Mouse (Mus musculus) NIH3T3 (cell line): Measurements from ENCODE around the gene Mmp28.

Experiments used
- DNase-seq: peaks from one replicate; pipeline ENCODE4 v3.0.0-alpha.2; 2012; ENCODE audit warnings: low read depth

Mmp28 gene

DNA sequence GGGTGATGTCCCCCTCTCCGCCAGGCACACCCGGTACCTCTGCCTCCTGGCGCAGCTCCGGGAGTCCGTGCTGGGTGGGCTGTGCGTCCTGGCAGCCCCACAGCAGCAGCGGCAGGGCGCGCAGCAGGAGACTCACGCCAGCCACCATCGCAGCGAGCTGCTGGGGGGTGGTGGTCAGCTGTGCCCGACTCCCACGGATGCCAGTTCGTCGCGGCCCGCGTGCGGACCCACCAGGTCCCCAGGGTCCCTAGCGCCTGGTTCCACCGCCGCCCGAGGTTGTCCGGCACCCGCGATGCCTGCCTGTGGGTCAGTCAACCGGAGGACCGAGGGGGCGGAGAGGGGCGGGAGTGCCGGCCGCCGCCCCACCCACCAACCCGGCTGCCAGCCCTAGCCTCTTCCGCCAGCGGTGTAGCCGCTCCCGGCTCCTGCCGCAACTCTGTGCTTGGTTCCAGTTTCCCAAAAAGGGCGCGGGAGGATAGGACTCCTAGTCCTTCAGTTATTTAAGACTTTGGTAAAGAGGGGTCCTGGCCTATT is at the start of gene Mmp28:
TSS of gene Mmp28 (minus strand) at position 361 of the 534 bp plus-strand sequence.
- peak; percentile 52 for DNase-seq

DNA sequence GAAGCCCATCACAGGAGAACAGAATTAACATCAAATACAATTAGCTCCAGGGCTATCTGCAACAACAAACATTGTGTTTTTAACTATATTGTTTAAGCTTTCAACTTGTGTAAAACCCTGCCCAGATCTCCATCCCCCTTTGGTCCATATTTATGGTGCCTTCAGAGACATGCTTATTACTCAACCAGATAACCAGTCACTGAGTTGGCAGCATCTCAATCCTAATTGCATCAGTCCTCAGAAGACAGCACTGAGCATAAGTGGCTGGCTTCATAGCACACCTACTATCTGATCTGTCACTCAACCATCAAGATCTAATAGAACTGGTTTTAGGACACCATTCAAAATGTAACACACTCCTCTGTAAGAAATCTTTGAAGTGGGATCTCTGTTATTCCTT is 46.6 kb upstream of the Mmp28 start:
- DNase-seq, result peak; percentile 63

DNA sequence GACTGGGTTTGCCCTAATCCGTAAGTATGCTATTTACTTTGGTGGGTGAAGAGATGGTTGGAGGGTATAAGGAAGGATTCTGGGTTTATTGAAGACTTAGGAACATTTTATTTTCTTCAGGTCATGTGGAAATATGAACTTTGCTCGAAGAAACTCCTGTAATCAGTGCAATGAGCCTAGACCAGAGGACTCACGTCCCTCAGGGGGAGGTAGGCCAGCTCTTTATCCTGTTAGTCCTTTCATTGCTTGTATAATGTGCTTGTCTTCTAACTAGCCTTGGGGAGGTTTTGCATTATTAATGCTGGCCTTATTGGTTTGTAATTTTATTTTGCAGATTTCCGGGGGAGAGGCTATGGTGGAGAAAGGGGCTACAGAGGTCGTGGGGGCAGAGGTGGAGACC is 41.4 kb upstream of the Mmp28 start:
- no peak for DNase-seq

DNA sequence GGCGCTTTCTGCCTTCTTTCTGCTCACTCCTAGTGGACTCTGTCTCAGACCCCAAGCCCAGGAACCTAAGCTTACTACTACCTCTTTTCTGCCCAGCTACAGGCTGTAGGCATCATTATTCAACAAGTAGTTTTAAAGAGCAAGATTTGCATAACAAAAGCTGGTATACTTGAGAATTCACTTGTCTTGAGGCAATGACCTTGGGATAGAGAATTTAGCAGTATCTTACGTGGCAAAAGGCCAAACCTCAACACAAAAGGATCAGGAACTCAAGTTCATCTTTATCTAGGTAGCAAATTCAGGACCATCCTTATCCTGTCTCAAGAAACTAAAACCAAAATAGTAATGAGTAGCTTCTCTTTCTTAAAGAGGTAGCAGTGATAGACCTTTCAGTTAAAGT is 32.7 kb upstream of the Mmp28 start:
- no peak for DNase-seq

DNA sequence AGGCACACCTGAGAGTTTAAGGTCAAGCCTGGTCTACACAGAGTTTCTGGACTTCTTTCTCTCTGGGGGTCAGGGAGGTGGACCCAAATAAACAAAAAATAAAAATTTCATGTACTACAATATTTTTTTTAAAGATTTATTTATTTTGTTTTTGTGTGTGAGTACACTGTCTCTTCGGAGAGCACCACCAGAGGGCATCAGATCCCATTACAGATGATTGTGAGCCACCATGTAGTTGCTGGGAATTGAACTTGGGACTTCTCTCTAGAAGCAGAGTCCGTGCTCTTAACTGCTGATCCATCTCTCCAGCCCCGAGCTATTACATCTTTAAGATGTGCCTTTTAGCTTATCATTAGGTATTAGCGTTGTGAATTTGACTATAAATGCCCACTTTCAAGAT is 28.6 kb upstream of the Mmp28 start:
- peak; percentile 50 for DNase-seq

DNA sequence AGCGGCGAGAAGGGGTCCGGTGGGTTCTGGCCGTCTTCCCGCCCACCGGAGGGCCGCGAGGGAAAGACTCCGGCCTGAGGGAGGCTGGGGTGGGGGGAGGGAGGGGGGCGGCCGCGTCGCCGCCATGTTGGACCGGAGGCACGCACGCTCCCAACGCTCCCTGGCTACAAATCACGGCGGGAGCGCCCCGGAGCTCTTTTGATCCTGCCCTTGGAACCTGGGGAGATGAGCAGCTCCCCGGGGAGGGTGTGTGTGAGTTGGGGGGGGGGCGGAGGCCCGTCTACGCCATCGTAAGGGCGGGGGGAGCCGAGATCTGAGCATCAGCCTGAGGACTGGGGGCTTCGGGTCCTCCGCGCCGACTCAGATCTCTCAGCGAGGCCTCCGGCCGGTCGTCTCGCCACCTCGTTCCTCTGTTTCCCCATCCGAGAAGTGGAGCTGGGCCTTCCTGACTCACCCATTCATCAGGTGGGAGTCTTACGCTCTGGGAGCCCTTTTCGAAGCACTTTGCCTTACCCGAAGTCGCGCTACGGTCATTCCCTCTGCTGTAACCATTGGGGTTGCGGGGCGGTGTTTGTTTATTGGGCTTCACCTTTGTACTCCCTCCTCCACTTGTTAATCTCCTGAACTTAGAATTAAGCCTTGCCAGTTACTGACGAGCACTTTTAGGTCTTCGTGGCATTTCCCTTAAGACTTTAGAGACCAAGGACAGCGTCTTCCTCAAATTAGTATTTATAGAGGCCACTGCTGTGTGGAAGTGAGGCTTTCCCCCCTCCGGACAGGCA is 10.6 kb upstream of the Mmp28 start:
- DNase-seq, result peak; percentile 31

DNA sequence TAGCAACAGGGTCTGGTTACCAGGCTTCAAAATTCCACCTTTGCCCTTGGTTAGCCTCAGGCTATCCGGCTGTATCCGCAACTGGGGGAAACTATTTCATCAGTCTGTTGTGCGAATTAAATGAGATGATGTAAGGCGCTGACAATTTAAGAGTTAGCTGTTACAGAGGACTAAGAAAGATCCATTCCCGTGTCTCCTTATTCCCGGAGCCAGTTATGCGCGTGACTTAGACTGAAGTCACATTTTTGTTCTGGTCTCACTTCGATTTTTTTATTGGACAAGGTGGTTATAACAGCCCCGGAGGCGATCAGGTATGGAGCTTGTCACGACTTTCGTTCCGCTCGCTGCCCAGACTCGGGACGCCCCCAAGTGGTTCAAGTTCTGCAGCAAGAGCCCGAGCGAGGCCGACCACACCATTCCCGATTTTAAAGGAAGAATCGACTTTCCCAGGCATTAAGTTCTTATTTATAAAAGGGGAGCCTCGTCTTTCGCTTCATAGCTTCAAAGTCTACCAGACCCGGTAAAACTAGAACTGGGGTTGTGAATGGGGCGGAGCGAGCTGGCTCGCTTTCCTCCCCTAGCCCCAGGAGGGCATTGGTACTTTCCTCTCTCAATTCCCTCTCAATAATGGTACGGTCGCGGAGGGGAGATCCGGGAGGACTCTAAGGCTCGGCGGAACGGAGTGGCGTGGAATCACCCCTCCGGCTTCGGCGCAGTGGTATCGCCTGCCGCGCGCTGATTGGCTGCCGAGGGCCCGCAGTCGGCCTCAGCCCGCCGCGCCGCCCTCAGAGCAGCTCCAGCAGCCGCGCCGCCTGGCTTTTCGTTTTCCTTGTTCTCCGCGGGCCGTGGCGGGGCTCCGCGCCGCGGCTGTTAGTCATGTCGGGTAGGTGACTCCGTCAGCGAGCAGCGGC is 9.7 kb upstream of the Mmp28 start, which contains the start of gene Taf15:
TSS of gene Taf15 (plus strand) at position 763 of the 911 bp plus-strand sequence.
- peak; percentile 99 for DNase-seq

DNA sequence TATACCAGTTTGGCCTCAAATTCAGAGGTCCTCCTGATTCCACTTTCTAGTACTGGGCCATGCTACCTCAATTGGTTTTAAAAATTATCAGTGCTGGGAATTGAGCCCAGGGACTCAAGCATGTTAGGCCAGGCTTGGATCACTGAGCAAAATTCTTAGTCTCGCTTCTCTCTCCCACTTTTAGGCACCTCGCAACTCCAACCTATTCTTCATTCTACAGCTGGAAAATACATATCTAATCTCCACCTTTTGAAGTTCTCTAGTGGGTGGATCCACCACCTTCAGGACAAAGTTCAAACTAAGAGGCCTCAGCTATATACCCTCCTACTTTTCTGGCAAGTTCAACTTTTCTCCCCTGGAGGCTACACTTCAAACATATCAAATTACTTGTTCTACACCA is 8.9 kb upstream of the Mmp28 start:
- DNase-seq, result no peak

DNA sequence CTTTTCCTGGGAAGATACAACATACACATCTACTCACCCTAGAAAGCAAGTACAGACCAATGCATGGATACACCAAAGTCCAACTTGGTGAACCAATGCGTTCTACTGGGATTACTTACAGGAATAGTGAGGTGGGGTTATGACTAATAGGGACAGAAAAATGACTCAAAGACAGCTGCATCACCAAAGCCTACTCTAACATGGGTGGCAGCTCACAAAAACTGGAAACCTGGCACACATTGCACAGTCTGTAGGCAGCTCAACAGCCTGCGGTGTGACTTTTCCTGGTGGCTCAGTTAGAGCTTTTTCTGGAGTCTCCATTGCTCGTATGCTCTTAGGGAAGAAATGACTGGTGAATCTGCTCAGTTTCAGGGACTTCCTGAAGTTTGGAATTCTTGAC is 5.9 kb upstream of the Mmp28 start:
- no peak for DNase-seq

DNA sequence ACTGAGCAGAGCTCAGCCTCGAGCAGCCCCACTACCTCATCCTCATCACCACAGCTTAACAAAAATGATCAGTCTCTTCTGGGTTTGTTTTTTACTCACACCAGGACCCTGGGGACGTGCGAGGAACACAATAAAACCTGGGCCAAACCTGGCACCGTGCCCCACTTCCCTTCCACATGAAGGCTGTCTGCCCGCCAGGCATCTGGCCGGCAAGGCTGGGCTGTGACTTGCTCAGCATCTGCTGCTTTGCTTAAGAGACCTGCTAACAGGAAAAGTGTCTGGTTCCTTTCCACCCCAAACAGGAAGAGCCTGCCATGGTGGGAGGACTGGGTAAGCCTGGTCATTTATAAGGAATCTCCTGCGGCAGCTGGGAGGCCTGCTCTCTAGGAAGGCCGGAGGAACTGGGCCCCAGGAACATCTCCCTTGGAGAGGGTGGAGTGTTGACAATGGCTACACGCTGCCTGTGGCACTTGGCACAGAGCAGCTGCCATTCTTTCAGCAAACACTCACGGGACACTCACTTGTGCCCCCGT is 4.3 kb upstream of the Mmp28 start:
- peak; percentile 42 for DNase-seq

DNA sequence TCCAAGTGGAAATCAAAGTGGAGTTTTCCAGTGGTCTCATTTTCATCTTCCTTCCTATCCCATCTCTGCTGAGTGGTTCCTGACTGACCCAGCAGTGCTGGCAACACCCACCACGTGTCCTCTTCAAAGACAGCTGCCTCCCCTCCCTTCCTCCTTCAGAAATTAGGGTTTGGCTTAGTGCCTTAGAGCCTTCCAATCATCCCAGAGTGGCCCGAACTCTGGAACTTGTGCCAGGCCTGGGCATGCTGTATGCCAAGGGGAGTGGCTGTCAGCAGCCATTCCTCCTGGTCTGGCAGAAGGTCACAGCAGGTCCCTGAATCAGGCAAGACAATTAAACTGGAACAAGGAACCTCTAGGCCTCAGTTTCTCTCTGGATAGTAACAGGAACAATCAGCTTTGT is 3.1 kb upstream of the Mmp28 start:
- DNase-seq, result peak; percentile 57

DNA sequence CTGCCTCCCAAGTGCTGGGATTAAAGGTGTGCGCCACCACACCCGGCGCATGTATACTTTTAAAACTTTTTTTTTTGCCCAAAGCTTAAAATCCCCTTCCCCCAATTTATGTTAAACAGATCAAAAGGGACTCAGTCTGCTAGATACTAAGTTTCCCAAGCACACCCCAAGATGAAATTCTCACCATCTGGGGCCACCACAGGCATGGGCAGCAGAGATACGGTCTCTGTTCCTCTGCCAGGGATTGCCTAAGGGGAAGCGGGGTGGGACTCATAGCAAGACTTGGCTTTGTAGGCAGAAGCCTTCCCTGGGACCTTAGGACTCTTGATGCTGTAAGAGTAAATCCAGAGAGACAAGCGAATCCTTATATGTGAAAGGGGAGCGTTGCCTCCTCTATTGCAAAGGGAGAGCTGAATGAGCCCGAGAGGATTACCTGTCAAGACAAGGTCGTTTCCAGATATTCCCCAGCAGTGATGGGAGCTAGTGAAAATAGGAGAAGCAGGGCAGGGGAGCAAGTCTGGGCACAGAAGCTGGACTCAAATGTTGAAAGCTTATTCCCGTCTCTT is 1.3 kb downstream of the Mmp28 start:
- DNase-seq, result no peak

DNA sequence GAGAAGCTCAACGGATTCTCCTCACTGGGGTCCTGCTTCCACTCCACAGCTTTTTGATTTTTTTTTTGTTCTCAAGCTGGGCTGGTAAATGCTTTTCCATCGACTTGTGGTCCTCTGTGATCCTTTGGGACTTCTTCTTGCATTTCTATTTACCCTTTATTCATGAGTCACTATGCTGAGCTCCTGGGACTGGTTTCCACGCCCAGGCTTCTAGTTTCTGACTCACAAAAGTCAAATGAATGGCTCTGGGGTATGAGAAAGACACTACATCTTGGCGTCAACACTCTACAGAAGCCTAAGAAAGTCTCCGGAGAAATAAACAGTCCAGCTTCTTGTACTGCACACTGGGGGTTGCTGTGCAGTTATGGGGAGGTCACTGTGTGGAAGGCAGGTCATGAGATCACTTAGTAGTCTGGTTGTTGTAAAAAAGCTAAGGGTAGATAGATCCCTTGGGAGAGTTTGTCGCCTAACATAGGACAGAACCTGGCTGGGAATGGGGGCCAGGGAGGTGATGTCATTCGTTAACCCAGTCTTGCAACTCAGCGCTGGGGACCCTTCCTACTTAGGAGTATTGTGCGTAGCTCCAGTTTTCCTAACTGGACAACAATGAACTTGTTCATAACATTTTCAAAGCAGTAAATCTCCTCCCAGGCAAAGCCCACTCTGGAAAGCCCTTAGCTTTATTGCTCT is 4.8 kb downstream of the Mmp28 start:
- peak; percentile 90 for DNase-seq

DNA sequence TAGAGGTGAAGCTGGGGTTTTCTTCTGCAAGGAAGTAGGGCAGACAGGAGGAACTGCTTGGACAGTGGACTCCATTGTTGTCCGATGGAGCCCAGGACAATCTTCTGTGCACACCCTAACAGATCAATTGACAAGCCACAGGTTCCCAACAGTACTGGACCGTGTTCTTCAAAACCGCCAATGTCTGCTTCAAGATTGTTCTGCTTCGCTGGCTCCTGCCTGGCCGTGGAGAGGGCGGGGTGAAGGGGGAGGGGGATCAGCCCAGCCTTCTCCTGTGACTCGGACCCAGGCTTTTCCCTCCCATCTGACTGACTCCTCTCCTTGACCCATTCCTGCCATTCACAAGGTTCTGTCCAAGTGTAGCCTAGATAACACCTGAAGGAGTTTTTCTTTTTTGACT is 5.6 kb downstream of the Mmp28 start:
- no peak for DNase-seq

DNA sequence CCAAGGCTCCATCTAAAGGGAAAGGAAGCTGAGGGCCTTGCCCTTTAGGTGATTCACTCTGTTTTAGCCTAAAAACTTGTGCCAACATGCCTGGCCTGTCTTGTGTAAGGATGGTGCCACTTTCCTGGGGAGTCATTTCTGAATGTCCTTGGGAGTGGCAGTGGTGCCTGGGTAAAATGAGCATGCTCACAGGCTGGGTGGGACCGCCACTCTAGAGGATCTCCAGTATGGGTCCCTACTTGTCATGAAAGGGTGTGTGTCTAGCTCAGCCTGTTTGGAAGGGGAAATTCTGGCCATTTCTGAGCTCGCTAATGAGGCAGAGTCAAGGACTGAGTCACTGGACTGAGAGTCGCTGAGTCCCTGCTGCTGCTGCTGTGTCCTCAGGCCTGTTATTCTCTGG is 7.3 kb downstream of the Mmp28 start:
- DNase-seq, result no peak

DNA sequence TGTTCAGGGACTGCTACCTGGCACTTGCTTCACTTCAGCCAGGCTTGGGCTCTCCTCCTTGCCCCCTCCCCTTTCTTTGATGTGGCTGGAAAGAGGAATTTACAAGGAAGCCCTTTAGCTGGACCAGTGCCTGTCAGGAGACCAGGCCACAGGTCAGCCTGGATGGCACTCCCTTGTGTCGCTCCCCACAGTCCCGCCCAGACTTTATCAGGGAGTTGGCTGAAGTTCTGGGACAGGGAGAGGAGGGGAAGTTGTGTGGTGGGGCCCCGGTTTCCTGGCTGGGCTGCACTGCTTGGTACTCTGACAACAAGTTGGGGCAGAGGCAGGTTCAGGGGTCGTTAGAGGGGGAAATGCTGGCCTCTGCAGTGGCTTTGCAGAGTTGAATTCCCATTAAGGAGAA is 8.3 kb downstream of the Mmp28 start:
- peak; percentile 25 for DNase-seq

DNA sequence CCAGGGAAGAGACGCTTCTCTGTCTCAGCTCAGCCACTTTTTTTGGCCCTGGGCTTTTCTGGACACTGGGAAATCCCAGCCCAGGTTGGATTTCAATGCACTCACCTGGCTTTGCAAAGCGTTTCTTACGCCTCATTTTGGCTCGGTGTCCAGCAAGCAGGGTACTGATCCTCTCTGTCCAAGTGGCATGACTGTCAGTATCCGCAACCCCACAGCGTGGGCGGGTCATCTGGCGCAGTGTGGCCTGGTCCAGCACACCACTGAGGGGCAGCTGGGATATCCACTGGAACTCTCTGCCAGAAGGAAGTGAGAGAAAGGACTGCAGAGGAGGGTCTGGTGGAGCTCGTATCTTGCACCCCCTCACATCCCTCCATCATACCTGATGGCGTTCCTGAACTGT is 11.6 kb downstream of the Mmp28 start:
- DNase-seq, result no peak

DNA sequence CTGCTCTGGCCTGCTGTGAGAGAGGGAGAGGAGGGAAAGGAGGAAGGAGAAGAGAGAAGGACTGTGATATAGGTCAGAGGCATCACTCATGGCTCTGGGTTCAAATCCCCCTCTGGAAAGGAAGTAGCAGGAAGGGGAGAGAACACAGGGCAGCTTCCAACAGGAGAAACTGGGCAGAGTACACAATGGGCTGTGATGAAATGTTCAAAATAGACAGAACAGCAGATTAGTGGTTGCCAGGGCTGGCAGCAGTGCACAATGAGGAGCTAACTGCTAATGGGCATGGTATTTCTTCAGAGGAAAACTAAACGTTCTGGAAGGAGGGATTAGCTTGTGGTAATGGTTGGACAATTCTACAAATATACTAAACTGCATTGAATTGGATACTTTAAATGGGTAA is 12.3 kb downstream of the Mmp28 start:
- no peak for DNase-seq

DNA sequence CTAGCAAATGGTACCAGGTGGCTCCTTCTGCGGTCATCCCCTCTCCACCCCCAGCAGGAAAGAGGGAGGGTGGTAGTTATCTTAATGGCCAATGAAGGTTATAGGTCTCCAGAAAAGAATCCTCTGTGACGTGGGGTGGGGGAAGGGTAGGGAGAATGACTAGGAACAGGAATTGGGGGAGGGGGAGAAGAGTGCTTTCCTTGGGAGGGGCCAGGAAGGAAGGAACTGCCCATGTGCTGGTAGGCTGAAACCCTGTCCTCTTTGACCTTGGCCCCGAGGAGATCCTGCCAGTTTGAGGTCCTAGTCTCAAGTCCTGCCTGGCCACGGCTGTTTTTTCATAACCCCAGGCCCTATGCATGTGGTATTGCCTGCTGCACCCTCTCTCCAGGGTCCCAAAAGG is 13.6 kb downstream of the Mmp28 start:
- DNase-seq, result no peak

DNA sequence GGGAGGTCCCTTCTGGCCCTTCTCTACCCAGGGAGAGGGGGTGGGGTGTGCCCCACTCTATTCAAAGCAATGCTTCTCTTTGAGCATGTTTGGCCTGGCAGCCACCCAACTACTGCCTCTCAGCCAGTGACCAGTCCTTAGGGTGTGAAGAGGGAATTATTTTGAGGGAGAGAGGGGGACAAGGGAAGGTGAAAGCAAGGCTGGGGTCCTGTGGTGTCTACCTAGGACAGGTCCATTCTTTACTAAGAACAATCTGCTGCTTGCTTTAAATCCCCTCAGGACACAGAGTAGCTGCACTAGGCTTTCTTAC is 14.0 kb downstream of the Mmp28 start:
- peak; percentile 58 for DNase-seq

DNA sequence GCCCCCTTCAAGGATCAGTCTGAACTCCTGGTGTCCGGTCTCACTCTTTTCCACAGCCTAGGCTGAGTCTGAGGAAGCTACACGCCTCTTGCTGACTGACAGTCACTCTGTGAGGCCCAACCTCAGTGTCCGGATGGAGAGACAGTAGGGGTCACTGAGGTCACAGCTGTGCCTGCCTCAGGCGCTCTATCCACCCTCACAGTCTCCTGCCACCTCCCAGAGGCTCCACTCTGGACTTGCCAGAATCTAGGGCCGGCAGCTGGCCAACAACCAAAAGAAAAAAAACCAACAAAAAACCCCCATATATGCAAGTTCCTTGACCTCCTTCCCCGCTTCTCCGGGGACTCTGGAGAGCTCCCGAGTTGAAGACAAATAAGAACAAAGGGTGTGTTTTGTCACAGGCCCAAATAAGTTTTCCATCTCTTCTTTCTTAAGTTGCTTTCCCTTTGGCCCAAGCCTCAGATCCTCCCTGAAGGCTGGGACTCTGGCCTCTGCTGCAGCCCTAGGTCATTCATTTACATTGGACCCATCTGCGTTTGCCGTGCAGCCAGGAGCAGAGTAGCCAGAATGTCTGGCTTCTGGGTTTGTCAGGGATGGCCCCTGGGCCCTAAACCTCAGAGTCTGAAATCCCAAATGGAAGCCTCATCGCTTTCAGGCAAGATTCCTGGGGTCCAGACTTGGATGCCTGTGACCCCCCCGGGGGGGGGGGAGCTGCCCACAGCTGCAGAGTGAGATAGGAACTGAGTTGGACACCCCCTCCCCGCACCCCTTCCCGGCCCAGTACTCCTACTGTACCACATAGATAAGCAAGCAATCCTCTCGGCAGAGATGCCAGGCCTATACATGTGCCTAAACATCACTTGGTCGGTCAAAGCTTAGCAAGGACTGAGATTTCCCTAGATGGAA is 14.6 kb downstream of the Mmp28 start:
- DNase-seq, result no peak
